Mouse (Mus musculus): Measurements from ENCODE around the gene Gpr82. TPM values are rescaled to one million over a fixed set of nuclear protein-coding genes. Genes with fewer than 3 reads are reported as not detected.

The Gpr82 gene
- polyA plus RNA-seq (2014; fragmentation: Nextera tagmentation; extraction: Ambion mirVana), result 0.36 and 0.54 TPM in 2 replicates

- H3K27ac ChIP-seq (ENCODE audit: low read depth), result no peak within 1 kb of the TSS
- no peaks in the 10 kb centered on the region for H3K36me3 ChIP-seq (ENCODE audit: control insufficient read depth, insufficient read depth, low read length)
- H3K9me3 ChIP-seq (ENCODE audit: control insufficient read depth, low read length), result no peaks in the 10 kb centered on the region
- DNase-seq (ENCODE audit: low spot score) (no peak), ATAC-seq (replicated peaks; ENCODE audit: low FRiP score, low TSS enrichment, low read depth) (no peak)
- H3K4me1 ChIP-seq (replicated peaks; ENCODE audit: control insufficient read depth, insufficient read depth, low read length), result no peaks in the 10 kb centered on the region
- 91% methylated on average over 5 of the region's 5 CpGs for WGBS
- H3K4me2 ChIP-seq (ENCODE audit: low read length), result no peak within 1 kb of the TSS
- H3K4me3 ChIP-seq (ENCODE audit: low read depth, low read length), result no peak within 1 kb of the TSS
- no peak within 1 kb of the TSS for H3K9ac ChIP-seq (ENCODE audit: low read length)
- H3K27me3 ChIP-seq (replicated peaks; ENCODE audit: control insufficient read depth, insufficient read depth, low read length), result no peaks in the 10 kb centered on the region
Observed at GRCm38 (mm10) chrX:13661063-13661462, at the start of gene Gpr82. Gene Gpr82 (plus strand): TSS chrX:13661363.

- H3K4me2 ChIP-seq (ENCODE audit: low read length), result no peak overlapping the region
- 71% methylated on average over 2 of the region's 2 CpGs for WGBS
Observed at GRCm38 (mm10) chrX:13612115-13612514, 49.0 kb upstream of the Gpr82 start.

DNA sequence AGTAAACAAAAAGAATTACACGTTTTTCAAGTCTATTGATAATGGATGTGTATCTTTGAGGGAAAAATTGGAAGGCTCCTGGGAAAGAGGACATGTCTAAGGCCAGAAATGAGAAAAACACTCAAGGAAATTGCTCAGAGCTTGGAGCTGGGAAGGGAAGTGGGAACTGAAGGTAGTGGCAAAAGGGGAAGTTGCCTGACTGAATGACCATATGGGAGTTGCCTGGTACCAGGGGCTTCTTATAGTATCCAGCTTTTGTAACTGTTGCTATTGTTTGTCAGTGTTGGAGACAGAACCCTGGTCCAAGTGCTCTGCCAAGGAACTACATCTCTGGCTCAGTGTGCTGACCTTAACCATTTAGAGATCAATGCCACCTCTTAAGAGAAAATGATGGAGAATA is 44.4 kb upstream of the Gpr82 start:
- DNase-seq (ENCODE audit: low spot score) (no peak), ATAC-seq (replicated peaks; ENCODE audit: low FRiP score, low TSS enrichment, low read depth) (no peak)
- 34% methylated on average over 1 of the region's 1 CpGs for WGBS
- H3K4me3 ChIP-seq (ENCODE audit: low read depth, low read length), result no peak overlapping the region
- no peak overlapping the region for H3K27ac ChIP-seq (ENCODE audit: low read depth)
- peaks cover 3% of the 10 kb centered on the region; the same call in 1 of the 2 replicates for H3K36me3 ChIP-seq (ENCODE audit: control insufficient read depth, insufficient read depth, low read length)
- no peaks in the 10 kb centered on the region for H3K4me1 ChIP-seq (replicated peaks; ENCODE audit: control insufficient read depth, insufficient read depth, low read length)
- H3K4me2 ChIP-seq (ENCODE audit: low read length), result no peak overlapping the region
- no peak overlapping the region for H3K9ac ChIP-seq (ENCODE audit: low read length)
- no peaks in the 10 kb centered on the region for H3K27me3 ChIP-seq (replicated peaks; ENCODE audit: control insufficient read depth, insufficient read depth, low read length)
- no peaks in the 10 kb centered on the region for H3K9me3 ChIP-seq (ENCODE audit: control insufficient read depth, low read length)

More at GRCm38 (mm10) chrX:13612115-13612514, 49.0 kb upstream of the Gpr82 start:
- Histone ChIP-seq H3K9ac (ENCODE audit: low read length) (no peak overlapping the region), H3K9me3 (ENCODE audit: control insufficient read depth, low read length) (no peaks in the 10 kb centered on the region), H3K27ac (ENCODE audit: low read depth) (no peak overlapping the region), H3K36me3 (ENCODE audit: control insufficient read depth, insufficient read depth, low read length) (peaks cover 3% of the 10 kb centered on the region; the same call in 1 of the 2 replicates), H3K4me3 (ENCODE audit: low read depth, low read length) (no peak overlapping the region), H3K4me1 (replicated peaks; ENCODE audit: control insufficient read depth, insufficient read depth, low read length) (no peaks in the 10 kb centered on the region), H3K27me3 (replicated peaks; ENCODE audit: control insufficient read depth, insufficient read depth, low read length) (no peaks in the 10 kb centered on the region)
- DNase-seq (ENCODE audit: low spot score) (no peak), ATAC-seq (replicated peaks; ENCODE audit: low FRiP score, low TSS enrichment, low read depth) (no peak)

GRCm38 (mm10) chrX:13617294-13617693 is 43.9 kb upstream of the Gpr82 start:
- 95% methylated on average over 1 of the region's 1 CpGs for WGBS
- H3K4me2 ChIP-seq (ENCODE audit: low read length), result no peak overlapping the region
- H3K9me3 ChIP-seq (ENCODE audit: control insufficient read depth, low read length), result no peaks in the 10 kb centered on the region
- no peak overlapping the region for H3K27ac ChIP-seq (ENCODE audit: low read depth)
- H3K4me3 ChIP-seq (ENCODE audit: low read depth, low read length), result no peak overlapping the region
- H3K9ac ChIP-seq (ENCODE audit: low read length), result no peak overlapping the region
- DNase-seq (ENCODE audit: low spot score), result no peak
- peaks cover 3% of the 10 kb centered on the region; the same call in 1 of the 2 replicates for H3K36me3 ChIP-seq (ENCODE audit: control insufficient read depth, insufficient read depth, low read length)
- H3K4me1 ChIP-seq (replicated peaks; ENCODE audit: control insufficient read depth, insufficient read depth, low read length), result no peaks in the 10 kb centered on the region
- no peaks in the 10 kb centered on the region for H3K27me3 ChIP-seq (replicated peaks; ENCODE audit: control insufficient read depth, insufficient read depth, low read length)
- no peak for ATAC-seq (replicated peaks; ENCODE audit: low FRiP score, low TSS enrichment, low read depth)

- DNase-seq (ENCODE audit: low spot score) (no peak), ATAC-seq (replicated peaks; ENCODE audit: low FRiP score, low TSS enrichment, low read depth) (no peak)
- Histone ChIP-seq H3K27ac (ENCODE audit: low read depth) (no peak overlapping the region), H3K4me1 (replicated peaks; ENCODE audit: control insufficient read depth, insufficient read depth, low read length) (no peaks in the 10 kb centered on the region), H3K27me3 (replicated peaks; ENCODE audit: control insufficient read depth, insufficient read depth, low read length) (0 out of 2 replicates have a peak, but pooled peaks cover under 1% of the 10 kb centered on the region), H3K9me3 (ENCODE audit: control insufficient read depth, low read length) (no peaks in the 10 kb centered on the region), H3K9ac (ENCODE audit: low read length) (no peak overlapping the region), H3K4me3 (ENCODE audit: low read depth, low read length) (no peak overlapping the region), H3K36me3 (ENCODE audit: control insufficient read depth, insufficient read depth, low read length) (no peaks in the 10 kb centered on the region; the same call in 1 of the 2 replicates), H3K4me2 (ENCODE audit: low read length) (no peak overlapping the region)
- 75% methylated on average over 4 of the region's 4 CpGs for WGBS
Observed at GRCm38 (mm10) chrX:13618476-13618875, 42.7 kb upstream of the Gpr82 start.

DNA sequence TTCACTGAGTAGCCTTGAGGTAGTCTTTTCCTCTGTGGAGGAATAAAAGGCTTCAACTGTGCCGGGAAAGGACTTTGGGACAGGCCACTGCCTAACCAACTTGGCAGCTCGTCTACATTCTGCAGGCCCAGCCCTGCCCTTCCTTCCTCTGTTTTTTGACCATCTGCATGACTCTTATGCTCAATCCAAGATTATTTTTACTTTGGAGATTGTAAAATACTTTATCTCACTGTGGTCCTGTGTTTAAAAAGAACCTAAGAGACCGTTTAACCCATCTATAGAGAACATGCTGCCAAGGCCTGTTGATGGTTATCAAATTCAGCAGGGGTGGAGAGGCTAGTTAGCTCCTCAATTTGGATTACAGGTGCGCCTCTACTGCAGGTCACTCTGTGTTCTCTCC is 39.7 kb upstream of the Gpr82 start:
- H3K27ac ChIP-seq (ENCODE audit: low read depth), result no peak overlapping the region

GRCm38 (mm10) chrX:13622654-13623053 is 38.5 kb upstream of the Gpr82 start:
- Histone ChIP-seq H3K4me2 (ENCODE audit: low read length) (no peak overlapping the region), H3K4me3 (ENCODE audit: low read depth, low read length) (no peak overlapping the region), H3K9me3 (ENCODE audit: control insufficient read depth, low read length) (no peaks in the 10 kb centered on the region), H3K27me3 (replicated peaks; ENCODE audit: control insufficient read depth, insufficient read depth, low read length) (0 out of 2 replicates have a peak, but pooled peaks cover 2% of the 10 kb centered on the region), H3K36me3 (ENCODE audit: control insufficient read depth, insufficient read depth, low read length) (no peaks in the 10 kb centered on the region), H3K9ac (ENCODE audit: low read length) (no peak overlapping the region), H3K27ac (ENCODE audit: low read depth) (no peak overlapping the region), H3K4me1 (replicated peaks; ENCODE audit: control insufficient read depth, insufficient read depth, low read length) (no peaks in the 10 kb centered on the region)
- ATAC-seq (replicated peaks; ENCODE audit: low FRiP score, low TSS enrichment, low read depth) (no peak), DNase-seq (ENCODE audit: low spot score) (no peak)
- WGBS, result 82% methylated on average over 5 of the region's 5 CpGs

More for the DNA sequence above, 39.7 kb upstream of the Gpr82 start:
- H3K4me2 ChIP-seq (ENCODE audit: low read length), result no peak overlapping the region
- H3K4me1 ChIP-seq (replicated peaks; ENCODE audit: control insufficient read depth, insufficient read depth, low read length), result no peaks in the 10 kb centered on the region
- WGBS, result 75% methylated on average over 4 of the region's 4 CpGs
- no peaks in the 10 kb centered on the region for H3K36me3 ChIP-seq (ENCODE audit: control insufficient read depth, insufficient read depth, low read length)
- H3K9ac ChIP-seq (ENCODE audit: low read length), result no peak overlapping the region
- 0 out of 2 replicates have a peak, but pooled peaks cover 2% of the 10 kb centered on the region for H3K27me3 ChIP-seq (replicated peaks; ENCODE audit: control insufficient read depth, insufficient read depth, low read length)
- no peak overlapping the region for H3K4me3 ChIP-seq (ENCODE audit: low read depth, low read length)
- no peaks in the 10 kb centered on the region for H3K9me3 ChIP-seq (ENCODE audit: control insufficient read depth, low read length)
- no peak for DNase-seq (ENCODE audit: low spot score)
- ATAC-seq (replicated peaks; ENCODE audit: low FRiP score, low TSS enrichment, low read depth), result no peak

GRCm38 (mm10) chrX:13631599-13632283 is 29.4 kb upstream of the Gpr82 start, which contains the start of gene Gpr34:
Gene Gpr34 (plus strand): TSS chrX:13632089.
- H3K27me3 ChIP-seq (replicated peaks; ENCODE audit: control insufficient read depth, insufficient read depth, low read length), result no peaks in the 10 kb centered on the region
- ATAC-seq (replicated peaks; ENCODE audit: low FRiP score, low TSS enrichment, low read depth) (no peak), DNase-seq (ENCODE audit: low spot score) (no peak)
- H3K9ac ChIP-seq (ENCODE audit: low read length), result no peak within 1 kb of the TSS
- WGBS, result 70% methylated on average over 5 of the region's 5 CpGs
- no peaks in the 10 kb centered on the region for H3K36me3 ChIP-seq (ENCODE audit: control insufficient read depth, insufficient read depth, low read length)
- H3K4me2 ChIP-seq (ENCODE audit: low read length), result no peak within 1 kb of the TSS
- H3K27ac ChIP-seq (ENCODE audit: low read depth), result no peak within 1 kb of the TSS
- H3K4me3 ChIP-seq (ENCODE audit: low read depth, low read length), result no peak within 1 kb of the TSS
- H3K9me3 ChIP-seq (ENCODE audit: control insufficient read depth, low read length), result no peaks in the 10 kb centered on the region
- no peaks in the 10 kb centered on the region for H3K4me1 ChIP-seq (replicated peaks; ENCODE audit: control insufficient read depth, insufficient read depth, low read length)

DNA sequence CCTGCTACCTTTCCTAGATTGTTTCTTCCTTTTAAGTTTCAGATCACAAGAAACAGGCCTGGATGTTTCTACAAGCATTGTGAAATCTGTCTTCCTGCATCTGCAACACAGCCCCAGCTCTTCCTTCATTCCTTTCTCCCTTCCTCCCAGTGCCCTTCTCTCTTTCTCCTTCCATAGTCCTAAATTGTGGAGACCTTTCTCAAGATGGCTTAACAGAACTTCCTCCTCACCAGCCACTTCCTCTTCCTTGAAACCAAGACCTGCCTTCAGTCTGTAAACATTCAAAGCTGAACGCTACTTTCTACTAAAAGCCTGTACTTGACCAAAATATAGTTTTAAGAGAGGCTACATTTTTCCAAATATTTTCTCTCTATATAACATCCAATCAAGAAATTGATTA is 24.8 kb upstream of the Gpr82 start:
- Histone ChIP-seq H3K27ac (ENCODE audit: low read depth) (no peak overlapping the region), H3K4me3 (ENCODE audit: low read depth, low read length) (no peak overlapping the region), H3K4me2 (ENCODE audit: low read length) (no peak overlapping the region), H3K36me3 (ENCODE audit: control insufficient read depth, insufficient read depth, low read length) (no peaks in the 10 kb centered on the region), H3K9me3 (ENCODE audit: control insufficient read depth, low read length) (no peaks in the 10 kb centered on the region), H3K9ac (ENCODE audit: low read length) (no peak overlapping the region), H3K27me3 (replicated peaks; ENCODE audit: control insufficient read depth, insufficient read depth, low read length) (no peaks in the 10 kb centered on the region), H3K4me1 (replicated peaks; ENCODE audit: control insufficient read depth, insufficient read depth, low read length) (no peaks in the 10 kb centered on the region)
- ATAC-seq (replicated peaks; ENCODE audit: low FRiP score, low TSS enrichment, low read depth), result no peak
- 78% methylated on average over 1 of the region's 1 CpGs for WGBS
- no peak for DNase-seq (ENCODE audit: low spot score)
